Mouse (Mus musculus): ENCODE results near the gene 4932438H23Rik.

GRCm38 (mm10) chr16:91116696-91117095 is 21.8 kb upstream of the 4932438H23Rik start:
- TF ChIP-seq CTCF (IDR thresholded peaks at IDR 0.05; ENCODE audit: low read depth, low read length), result no peak
- no peak for TF ChIP-seq GATA1 (IDR thresholded peaks at IDR 0.05; ENCODE audit: borderline replicate concordance, low read length)
- TF ChIP-seq TAL1 (conservative IDR thresholded peaks at IDR 0.05; ENCODE audit: low read depth, low read length), result no peak
- no peak for TF ChIP-seq POLR2AphosphoS5 (IDR thresholded peaks at IDR 0.05; ENCODE audit: insufficient replicate concordance, low read depth, low read length)
